Mouse (Mus musculus) liver, embryonic 14.5 days (tissue): ENCODE measurements around the gene Gm14569. TPM values are rescaled to one million over a fixed set of nuclear protein-coding genes. Genes with fewer than 3 reads are reported as not detected.
A peak's percentile ranks its signal among the peaks of the same experiment; 100 is the strongest.

Source experiments
- ATAC-seq: fragments of 200-750 bp; cut with Nextera tagmentation; 2 replicates; pipeline ENCODE4 v1.8.0; 2017; ENCODE audit warnings: moderate number of reproducible peaks, mild to moderate bottlenecking, moderate library complexity; ENCODE audit not compliant: insufficient read depth
- DNase-seq, 3 experiments: peaks; one replicate each; pipeline ENCODE4 v3.0.0-alpha.2; 2012 to 2013; ENCODE audit warnings: low read depth in 3 of 3, low spot score in 3 of 3
- H3K27ac ChIP-seq: fragments of 300-500 bp; sonication (generic); 2 replicates; pipeline ENCODE4 v1.5.1; 2014; ENCODE audit warnings: moderate library complexity, mild to moderate bottlenecking, control low read depth, inconsistent platforms
- H3K27me3 ChIP-seq: fragments of 300-500 bp; sonication (generic); 2 replicates; pipeline ENCODE4 v1.6.1; 2014; ENCODE audit warnings: mild to moderate bottlenecking, low read length, moderate library complexity; ENCODE audit not compliant: control insufficient read depth, insufficient read depth
- H3K36me3 ChIP-seq: fragments of 300-500 bp; sonication (generic); replicated peaks from 2 replicates; pipeline ENCODE4 v1.6.1; 2014; ENCODE audit warnings: low read depth; ENCODE audit not compliant: control insufficient read depth, insufficient read depth
- H3K4me1 ChIP-seq, 2 experiments: fragments of 200-500 bp in 1 of 2; fragments of 300-500 bp in 1 of 2; sonication (generic) in 1 of 2; replicated peaks; 2 replicates each; pipeline ENCODE4 v1.6.1; 2012 to 2014; ENCODE audit warnings: antibody characterized with exemption in 1 of 2, inconsistent platforms in 1 of 2, low read length in 1 of 2; ENCODE audit not compliant: control insufficient read depth in 2 of 2, insufficient read depth in 2 of 2
- H3K4me2 ChIP-seq: fragments of 300-500 bp; sonication (generic); 2 replicates; pipeline ENCODE4 v1.6.1; 2014; ENCODE audit warnings: low read depth, mild to moderate bottlenecking, control low read depth, moderate library complexity
- H3K4me3 ChIP-seq, 2 experiments: fragments of 200-500 bp in 1 of 2; fragments of 300-500 bp in 1 of 2; sonication (generic) in 1 of 2; 2 replicates each; pipeline ENCODE4 v1.5.1; 2012 to 2014; ENCODE audit warnings: low read depth in 2 of 2, low read length in 2 of 2, mild to moderate bottlenecking in 2 of 2, control low read depth in 1 of 2, inconsistent platforms in 1 of 2, moderate library complexity in 1 of 2; ENCODE audit not compliant: insufficient read depth in 1 of 2
- H3K9ac ChIP-seq: fragments of 300-500 bp; sonication (generic); replicated peaks from 2 replicates; pipeline ENCODE4 v1.6.1; 2014; ENCODE audit warnings: mild to moderate bottlenecking, control low read depth, moderate library complexity
- H3K9me3 ChIP-seq: fragments of 300-500 bp; sonication (generic); 2 replicates; pipeline ENCODE4 v1.6.1; 2016; ENCODE audit warnings: low read length, mixed read lengths; ENCODE audit not compliant: control insufficient read depth
- CTCF ChIP-seq: IDR thresholded peaks from 2 replicates; pipeline ENCODE4 v1.5.1; 2016; ENCODE audit warnings: antibody characterized with exemption, low read depth, control low read depth
- EP300 ChIP-seq: IDR thresholded peaks from 2 replicates; pipeline ENCODE4 v1.6.1; 2016; ENCODE audit warnings: antibody characterized with exemption, low read depth
- WGBS: fragments of 180-500 bp; shearing (Covaris S2); extraction: QIAGEN DNeasy Blood & Tissue Kit; methylation state at CpG from one replicate; pipeline ENCODE4 v1.1.7; 2014; ENCODE audit not compliant: insufficient replicate concordance; 5-methylcytosine and 5-hydroxymethylcytosine counted together
- polyA plus RNA-seq, 2 experiments: library from polyadenylated mRNA; depleted of rRNA in 1 of 2; stranded (reverse) in 1 of 2; unstranded in 1 of 2; fragments of >200 nt; fragmentation: Nextera tagmentation in 1 of 2; extraction: Ambion mirVana in 1 of 2; gene quantifications; 2 replicates each; pipeline versions ENCODE4 v1.2.1 to v1.2.3; 2012 to 2014

Gm14569 gene
- polyA plus RNA-seq, 2 experiments, result not detected

GRCm38 (mm10) chrX:36513726-36514125, 22.1 kb upstream of the Gm14569 start:
- Histone ChIP-seq H3K9ac (no peak overlapping the region), H3K27me3 (no peaks in the 10 kb centered on the region), H3K4me1 (no peaks in the 10 kb centered on the region), H3K4me2 (no peak overlapping the region), H3K4me3 (no peak overlapping the region), H3K36me3 (no peaks in the 10 kb centered on the region), H3K9me3 (no peaks in the 10 kb centered on the region), H3K27ac (no peak overlapping the region)
- no peak for ATAC-seq
- WGBS, result 40% methylated on average over 8 of the region's 8 CpGs
- TF ChIP-seq EP300 (no peak), CTCF (no peak)
- no peak for DNase-seq

DNA sequence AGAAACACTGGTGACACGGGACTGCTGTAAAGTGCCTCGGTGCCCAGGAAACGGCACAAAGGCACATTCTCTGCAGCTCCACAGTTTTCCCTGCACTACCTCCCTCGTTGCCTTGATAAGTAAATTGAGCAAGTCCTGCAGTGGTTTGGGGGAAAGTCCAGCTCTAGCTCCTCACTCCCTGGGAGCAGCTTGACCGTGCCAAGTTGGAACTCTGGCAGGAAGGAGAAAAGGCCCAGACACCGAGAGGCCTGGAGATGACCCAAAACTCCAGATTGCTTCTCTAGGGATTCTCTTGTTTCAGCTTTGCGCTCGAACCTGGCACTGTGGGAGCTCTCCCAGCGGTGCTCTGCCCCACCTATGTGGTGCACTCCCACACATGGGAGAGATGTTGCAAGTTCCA, 21.6 kb upstream of the Gm14569 start:
- DNase-seq, result no peak
- no peaks in the 10 kb centered on the region for H3K36me3 ChIP-seq
- no peaks in the 10 kb centered on the region for H3K27me3 ChIP-seq
- no peaks in the 10 kb centered on the region for H3K4me1 ChIP-seq
- H3K9me3 ChIP-seq, result no peaks in the 10 kb centered on the region
- no peak overlapping the region for H3K9ac ChIP-seq
- H3K4me3 ChIP-seq, result no peak overlapping the region
- no peak for ATAC-seq
- no peak for TF ChIP-seq CTCF
- no peak for TF ChIP-seq EP300
- no peak overlapping the region for H3K4me2 ChIP-seq
- no peak overlapping the region for H3K27ac ChIP-seq
- WGBS, result 52% methylated on average over 9 of the region's 9 CpGs

- no peak overlapping the region for H3K4me3 ChIP-seq
- no peak overlapping the region for H3K9ac ChIP-seq
- H3K36me3 ChIP-seq, result no peaks in the 10 kb centered on the region
- 44% methylated on average over 6 of the region's 6 CpGs for WGBS
- no peaks in the 10 kb centered on the region for H3K27me3 ChIP-seq
- DNase-seq (no peak), ATAC-seq (no peak)
- no peaks in the 10 kb centered on the region for H3K4me1 ChIP-seq
- H3K27ac ChIP-seq, result no peak overlapping the region
- no peaks in the 10 kb centered on the region for H3K9me3 ChIP-seq
- H3K4me2 ChIP-seq, result no peak overlapping the region
- no peak for TF ChIP-seq EP300
- TF ChIP-seq CTCF, result peak; percentile 43; the same call in 1 of the 2 replicates
These were observed 15.2 kb upstream of the Gm14569 start for GRCm38 (mm10) chrX:36506863-36507262.

- ATAC-seq (no peak), DNase-seq (no peak)
- H3K9ac ChIP-seq, result no peak overlapping the region
- 20% methylated on average over 3 of the region's 3 CpGs for WGBS
- H3K27ac ChIP-seq, result no peak overlapping the region
- H3K36me3 ChIP-seq, result no peaks in the 10 kb centered on the region
- no peaks in the 10 kb centered on the region for H3K27me3 ChIP-seq
- H3K9me3 ChIP-seq, result no peaks in the 10 kb centered on the region
- H3K4me1 ChIP-seq, result no peaks in the 10 kb centered on the region
- H3K4me2 ChIP-seq, result no peak overlapping the region
- TF ChIP-seq CTCF (peak; percentile 37; the same call in 1 of the 2 replicates), EP300 (no peak)
- H3K4me3 ChIP-seq, result no peak overlapping the region
These were observed 2.1 kb downstream of the Gm14569 start for GRCm38 (mm10) chrX:36489506-36489905.

GRCm38 (mm10) chrX:36487996-36488395, 3.6 kb downstream of the Gm14569 start:
- 26% methylated on average over 7 of the region's 7 CpGs for WGBS

More at GRCm38 (mm10) chrX:36487996-36488395, 3.6 kb downstream of the Gm14569 start:
- no peak for DNase-seq
- Histone ChIP-seq H3K27ac (no peak overlapping the region), H3K4me2 (no peak overlapping the region), H3K36me3 (no peaks in the 10 kb centered on the region), H3K4me1 (no peaks in the 10 kb centered on the region), H3K9me3 (no peaks in the 10 kb centered on the region), H3K4me3 (no peak overlapping the region), H3K27me3 (no peaks in the 10 kb centered on the region), H3K9ac (no peak overlapping the region)
- TF ChIP-seq EP300 (no peak), CTCF (peak; percentile 68)
- ATAC-seq, result no peak
